In the genomic region with DNA sequence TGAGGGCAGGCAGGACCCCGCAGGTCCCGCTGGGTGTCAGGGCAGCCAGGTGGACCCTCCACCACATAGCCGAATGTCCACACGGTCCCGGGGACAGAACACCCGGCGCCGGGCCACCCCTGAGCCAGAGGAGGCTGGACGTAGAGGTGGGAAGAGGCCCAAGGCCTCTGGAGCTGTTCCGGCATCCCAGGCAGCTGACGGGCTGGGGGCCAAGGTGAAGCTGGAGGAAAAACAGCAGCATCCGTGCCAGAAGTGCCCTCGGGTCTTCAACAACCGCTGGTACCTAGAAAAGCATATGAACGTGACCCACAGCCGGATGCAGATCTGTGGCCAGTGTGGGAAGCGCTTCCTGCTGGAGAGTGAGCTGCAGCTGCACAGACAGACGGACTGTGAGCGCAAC, we compare ENCODE assay signal across 19 mouse cellular contexts. TPM values are rescaled to one million over a fixed set of nuclear protein-coding genes. Genes with fewer than 3 reads are reported as not detected.
DNase-seq lines count a peak whose midpoint lies in the region; ATAC-seq lines count a peak whose summit lies in the region.
"Had no signal": no experiment of that assay in that cellular context is flagged by ENCODE, and none has a peak within 500 bp of the region (broad histone marks: within the 10 kb centered on the region; RNA-seq: fewer than 3 reads in every experiment).

No protein-coding gene starts in this region.

- H3K27me3 ChIP-seq in hindbrain, embryonic 13.5 days, result no peaks in the 10 kb centered on the region
- H3K27me3 ChIP-seq in hindbrain, embryonic 14.5 days (ENCODE audit: control insufficient read depth, insufficient read depth, low read length), result no peaks in the 10 kb centered on the region
- H3K27me3 ChIP-seq: forebrain, embryonic 15.5 days; Patski; stomach, embryonic 15.5 days had no signal

- no peaks in the 10 kb centered on the region for H3K9me3 ChIP-seq in hindbrain, embryonic 13.5 days
- H3K9me3 ChIP-seq in hindbrain, embryonic 14.5 days (ENCODE audit: control insufficient read depth, low read length), result no peaks in the 10 kb centered on the region
- H3K9me3 ChIP-seq: forebrain, embryonic 15.5 days; hindbrain, embryonic 10.5 days; liver, embryonic 15.5 days; stomach, embryonic 15.5 days had no signal

- no peak overlapping the region for H3K4me3 ChIP-seq in hindbrain, embryonic 13.5 days
- H3K4me3 ChIP-seq in hindbrain, embryonic 14.5 days (replicated peaks; ENCODE audit: low read length), result no peak overlapping the region
- H3K4me3 ChIP-seq: forebrain, embryonic 15.5 days; hindbrain, embryonic 10.5 days; liver, embryonic 15.5 days; stomach, embryonic 15.5 days had no signal

- H3K4me2 ChIP-seq in hindbrain, embryonic 13.5 days, result no peak overlapping the region
- no peak overlapping the region for H3K4me2 ChIP-seq in hindbrain, embryonic 14.5 days (replicated peaks)
- H3K4me2 ChIP-seq: forebrain, embryonic 15.5 days; liver, embryonic 15.5 days; stomach, embryonic 15.5 days had no signal

- H3K36me3 ChIP-seq in hindbrain, embryonic 13.5 days, result peaks cover 63% of the 10 kb centered on the region
- peaks cover 60% of the 10 kb centered on the region for H3K36me3 ChIP-seq in hindbrain, embryonic 14.5 days (replicated peaks; ENCODE audit: control insufficient read depth, insufficient read depth)
- H3K36me3 ChIP-seq: liver, embryonic 15.5 days had no signal

- no peak for ATAC-seq in hindbrain, embryonic 13.5 days (ENCODE audit: low FRiP score)
- ATAC-seq in hindbrain, embryonic 14.5 days (ENCODE audit: low FRiP score), result no peak
- ATAC-seq: forebrain, embryonic 15.5 days; intestine, postnatal 0 days; Patski had no signal

- peaks cover 36% of the 10 kb centered on the region for H3K4me1 ChIP-seq in hindbrain, embryonic 13.5 days (replicated peaks)
- peaks cover 22% of the 10 kb centered on the region for H3K4me1 ChIP-seq in hindbrain, embryonic 14.5 days (replicated peaks; ENCODE audit: control insufficient read depth, insufficient read depth, low read length)

- peak; percentile 56 for DNase-seq in adrenal gland, postnatal 10 days
- DNase-seq in adrenal gland, postnatal 4 days (ENCODE audit: low spot score in 2 of 2), result no peak
- DNase-seq in hindbrain, embryonic 14.5 days (ENCODE audit: low spot score), result no peak
- peak; percentile 25 for DNase-seq in lung, postnatal 14 days
- DNase-seq in lung, postnatal 25 days (ENCODE audit: low spot score), result no peak
- DNase-seq in heart, postnatal 4 days, result peak; percentile 61
- DNase-seq in kidney, postnatal 25 days, result no peak
- DNase-seq: cerebellum, adult 11 months; midbrain, embryonic 14.5 days; thymus, postnatal 36 days had no signal

- WGBS in hindbrain, embryonic 13.5 days, result 90% methylated on average over 19 of the region's 19 CpGs
- WGBS in hindbrain, embryonic 14.5 days, result 89% methylated on average over 19 of the region's 19 CpGs

- H3K9ac ChIP-seq in hindbrain, embryonic 13.5 days, result peak overlapping the region; percentile 13; the same call in 1 of the 2 replicates
- H3K9ac ChIP-seq in hindbrain, embryonic 14.5 days, result no peak overlapping the region
- H3K9ac ChIP-seq: forebrain, embryonic 15.5 days; liver, embryonic 15.5 days; stomach, embryonic 15.5 days had no signal

- no peak overlapping the region for H3K27ac ChIP-seq in hindbrain, embryonic 13.5 days
- no peak overlapping the region for H3K27ac ChIP-seq in hindbrain, embryonic 14.5 days
- H3K27ac ChIP-seq: forebrain, embryonic 15.5 days; hindbrain, embryonic 10.5 days; liver, embryonic 15.5 days; macrophage; stomach, embryonic 15.5 days had no signal

RNA-seq across cellular contexts. Expression of a gene that starts 4.6 kb away (rescaled TPM):
- 10 to 100 TPM; 41.2 to 50.8 TPM for total RNA-seq in adrenal gland, postnatal 10 days (2021)
- total RNA-seq in adrenal gland, postnatal 4 days (2021), result 10 to 100 TPM; 66.6 to 72.6 TPM
- 11.5 and 13.3 TPM in 2 replicates for polyA plus RNA-seq in hindbrain, embryonic 13.5 days (2015; fragmentation: Nextera tagmentation; extraction: Ambion mirVana)
- 19.1 and 21.5 TPM in 2 replicates for polyA plus RNA-seq in hindbrain, embryonic 14.5 days (2014; fragmentation: Nextera tagmentation; extraction: Ambion mirVana)
- total RNA-seq in heart, postnatal 4 days (2021), result 10 to 100 TPM; 75.6 to 81.6 TPM

RNA-seq across cellular contexts. Expression of a gene that starts 13.7 kb away (rescaled TPM):
- total RNA-seq in adrenal gland, postnatal 10 days (2021), result 1 to 10 TPM; 1.9 to 7.6 TPM
- 1 to 10 TPM; 1.9 to 3.8 TPM for total RNA-seq in adrenal gland, postnatal 4 days (2021)
- 1.2 and 1.3 TPM in 2 replicates for polyA plus RNA-seq in hindbrain, embryonic 13.5 days (2015; fragmentation: Nextera tagmentation; extraction: Ambion mirVana)
- 1.6 and 2.3 TPM in 2 replicates for polyA plus RNA-seq in hindbrain, embryonic 14.5 days (2014; fragmentation: Nextera tagmentation; extraction: Ambion mirVana)
- 10 to 100 TPM; 14.1 to 15.4 TPM for total RNA-seq in heart, postnatal 4 days (2021)
- polyA plus RNA-seq: macrophage; Patski; small intestine, adult 2 months had no signal

RNA-seq across cellular contexts. Expression of a gene that starts 28.6 kb away (rescaled TPM):
- 10 to 100 TPM in 1 of 2 experiments, 1 to 10 TPM in 1; 4.3 to 17.4 TPM for total RNA-seq in adrenal gland, postnatal 10 days (2021)
- total RNA-seq in adrenal gland, postnatal 4 days (2021), result 1 to 10 TPM; 1.5 to 4.5 TPM
- polyA plus RNA-seq in hindbrain, embryonic 13.5 days (2015; fragmentation: Nextera tagmentation; extraction: Ambion mirVana), result not detected in 2 replicates
- polyA plus RNA-seq in hindbrain, embryonic 14.5 days (2014; fragmentation: Nextera tagmentation; extraction: Ambion mirVana), result 0.31 TPM in 1 of 2 replicates, not detected in the other
- total RNA-seq in heart, postnatal 4 days (2021), result 10 to 100 TPM; 72.5 to 84.4 TPM
- polyA plus RNA-seq: hindbrain, embryonic 10.5 days; macrophage; Patski had no signal

RNA-seq across cellular contexts. Expression of a gene that starts 44.7 kb away (rescaled TPM):
- 10 to 100 TPM; 55.1 to 98.4 TPM for total RNA-seq in adrenal gland, postnatal 10 days (2021)
- total RNA-seq in adrenal gland, postnatal 4 days (2021), result 100 to 1,000 TPM; 102 to 124 TPM
- 64.6 and 67.4 TPM in 2 replicates for polyA plus RNA-seq in hindbrain, embryonic 13.5 days (2015; fragmentation: Nextera tagmentation; extraction: Ambion mirVana)
- 56.2 and 64.1 TPM in 2 replicates for polyA plus RNA-seq in hindbrain, embryonic 14.5 days (2014; fragmentation: Nextera tagmentation; extraction: Ambion mirVana)
- total RNA-seq in heart, postnatal 4 days (2021), result 10 to 100 TPM; 67.6 to 73.5 TPM

RNA-seq across cellular contexts. Expression of a gene that starts 53.6 kb away (rescaled TPM):
- 10 to 100 TPM; 51.5 to 60.9 TPM for total RNA-seq in adrenal gland, postnatal 10 days (2021)
- 10 to 100 TPM; 52.6 to 52.8 TPM for total RNA-seq in adrenal gland, postnatal 4 days (2021)
- 162 and 166 TPM in 2 replicates for polyA plus RNA-seq in hindbrain, embryonic 13.5 days (2015; fragmentation: Nextera tagmentation; extraction: Ambion mirVana)
- 171 and 213 TPM in 2 replicates for polyA plus RNA-seq in hindbrain, embryonic 14.5 days (2014; fragmentation: Nextera tagmentation; extraction: Ambion mirVana)
- total RNA-seq in heart, postnatal 4 days (2021), result 100 to 1,000 TPM; 115 to 127 TPM

Comparison
In these comparisons a context has a peak if more than half of its experiments do, and no peak if none do; other contexts are left out.
1. DNase-seq: peak in adrenal gland, postnatal 10 days (single experiment), lung, postnatal 14 days (single experiment) and heart, postnatal 4 days (single experiment); none in adrenal gland, postnatal 4 days (0 of 2), hindbrain, embryonic 14.5 days (single experiment), lung, postnatal 25 days (single experiment) and kidney, postnatal 25 days (0 of 2).